Mouse (Mus musculus) bone marrow, adult 2 months (tissue): ENCODE measurements around the gene Rab3b.

ENCODE experiments used
- CTCF ChIP-seq: fragments of 200-500 bp; IDR thresholded peaks from 2 replicates; pipeline ENCODE4 v1.5.1; 2011; ENCODE audit warnings: low read length, control low read depth; ENCODE audit not compliant: control insufficient read depth, insufficient read depth
- POLR2A ChIP-seq: fragments of 200-500 bp; IDR thresholded peaks from 2 replicates; pipeline ENCODE4 v1.6.1; 2011; ENCODE audit warnings: low read depth, mild to moderate bottlenecking, control low read depth, low read length, borderline replicate concordance; ENCODE audit not compliant: control insufficient read depth

DNA sequence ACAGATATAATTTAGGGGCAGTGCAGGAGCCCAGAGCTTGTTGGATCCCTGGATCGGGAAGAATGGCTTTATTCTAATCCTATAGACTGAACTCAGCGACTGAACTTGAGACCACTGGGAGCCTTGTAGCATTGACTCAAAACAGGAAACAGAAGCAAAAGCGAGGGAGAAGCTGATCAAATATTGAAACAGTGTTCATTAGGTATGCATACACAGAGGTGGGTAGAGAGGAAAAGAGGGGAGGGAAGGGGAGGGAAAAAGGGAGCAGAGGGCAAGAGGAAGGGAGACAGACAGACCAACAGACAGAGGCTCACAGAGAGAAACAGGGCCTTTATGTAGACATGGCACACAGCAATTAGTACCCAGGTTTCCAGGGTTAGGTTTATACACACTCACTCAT is 38.8 kb downstream of the Rab3b start:
- TF ChIP-seq POLR2A (no peak), CTCF (no peak)
